Mouse (Mus musculus) embryo, embryonic 11 days (tissue): ENCODE results near the gene Urgcp.

ENCODE experiments used
- DNase-seq: peaks from one replicate; pipeline ENCODE4 v3.0.0-alpha.2; 2015

Urgcp gene

DNA sequence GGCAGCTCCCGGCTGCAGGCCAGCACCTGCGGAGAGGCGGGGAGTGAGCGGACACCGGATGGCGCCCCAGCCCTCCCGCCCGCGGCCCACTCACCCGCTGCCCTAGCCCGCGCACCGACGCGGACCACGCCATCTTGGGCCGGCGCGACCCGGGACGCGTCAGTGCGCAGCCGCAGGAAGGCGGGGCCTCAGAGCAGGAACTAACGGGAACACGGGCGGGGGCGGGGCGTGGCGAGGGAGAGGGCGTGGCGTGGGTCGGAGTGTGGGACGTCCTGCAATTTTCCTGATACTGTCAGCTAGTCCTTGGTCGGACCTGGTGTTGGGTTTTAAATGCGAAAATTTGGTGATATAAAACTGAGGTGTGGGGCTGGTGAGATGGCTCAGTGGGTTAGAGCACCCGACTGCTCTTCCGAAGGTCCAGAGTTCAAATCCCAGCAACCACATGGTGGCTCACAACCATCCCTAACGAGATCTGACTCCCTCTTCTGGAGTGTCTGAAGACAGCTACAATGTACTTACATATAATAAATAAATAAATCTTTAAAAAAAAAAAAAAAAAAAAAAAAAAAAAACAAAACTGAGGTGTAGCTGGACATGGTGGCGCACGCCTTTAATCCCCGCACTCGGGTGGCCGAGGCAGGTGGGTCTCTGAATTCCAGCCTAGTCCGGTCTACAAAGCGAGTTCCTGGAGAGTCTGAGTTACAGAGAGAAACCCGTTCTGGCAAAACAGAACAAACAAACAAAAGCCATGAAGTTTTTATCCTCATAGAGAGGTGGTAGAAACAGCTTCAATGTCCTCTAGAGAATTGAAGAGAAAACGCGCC, 54.4 kb downstream of the Urgcp start:
- peak; percentile 94 for DNase-seq

DNA sequence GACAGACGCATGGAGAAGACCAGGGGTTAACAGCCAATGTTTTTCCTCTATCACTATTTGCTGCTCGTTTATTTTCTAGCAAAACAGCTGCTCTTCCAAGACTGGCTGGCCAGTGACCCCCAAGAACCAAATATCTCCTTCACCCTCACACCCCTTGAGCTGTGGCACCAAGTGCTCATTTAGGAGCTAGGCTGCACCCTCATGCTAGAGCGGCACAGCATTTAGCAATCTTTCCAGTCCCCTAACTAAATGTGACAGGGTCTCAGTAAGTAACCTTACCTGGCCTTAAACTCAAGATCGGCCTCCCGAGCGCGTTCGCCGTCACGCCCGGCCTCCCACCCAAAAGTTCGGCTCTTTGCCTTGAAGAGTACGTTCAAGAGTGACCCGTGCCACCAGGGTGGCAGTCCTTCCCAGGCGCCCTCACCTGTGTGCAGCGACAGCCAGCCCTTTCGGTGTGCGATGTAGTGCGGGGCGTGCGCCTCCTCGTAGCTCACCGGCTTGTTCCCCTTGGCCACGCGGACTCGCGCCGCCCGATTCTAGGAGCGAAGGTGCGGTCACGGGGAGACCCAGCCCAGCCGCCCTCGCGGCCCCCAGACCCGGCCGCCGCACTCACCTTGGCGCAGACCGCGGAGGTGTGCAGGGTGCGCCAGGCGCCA, 55.2 kb downstream of the Urgcp start:
- DNase-seq = no peak

DNA sequence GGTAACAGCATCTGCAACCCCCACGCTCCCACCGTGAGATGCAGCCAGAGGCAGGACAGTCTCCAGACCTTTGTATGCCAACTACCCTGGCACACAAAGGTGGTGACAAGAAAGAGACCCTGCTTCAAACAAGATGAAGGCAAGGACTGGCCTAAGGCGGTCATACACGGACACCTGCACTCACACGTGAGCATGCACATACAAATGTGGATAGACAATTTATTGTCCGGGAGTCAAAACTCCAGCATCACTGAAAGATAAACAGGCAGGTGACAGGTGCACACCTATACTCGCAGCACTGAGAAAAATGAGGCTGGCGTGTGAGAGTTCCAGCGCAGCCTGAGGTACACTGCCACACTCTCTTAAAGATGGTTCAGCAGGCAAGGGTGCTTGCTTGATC, 56.2 kb downstream of the Urgcp start:
- DNase-seq = no peak

DNA sequence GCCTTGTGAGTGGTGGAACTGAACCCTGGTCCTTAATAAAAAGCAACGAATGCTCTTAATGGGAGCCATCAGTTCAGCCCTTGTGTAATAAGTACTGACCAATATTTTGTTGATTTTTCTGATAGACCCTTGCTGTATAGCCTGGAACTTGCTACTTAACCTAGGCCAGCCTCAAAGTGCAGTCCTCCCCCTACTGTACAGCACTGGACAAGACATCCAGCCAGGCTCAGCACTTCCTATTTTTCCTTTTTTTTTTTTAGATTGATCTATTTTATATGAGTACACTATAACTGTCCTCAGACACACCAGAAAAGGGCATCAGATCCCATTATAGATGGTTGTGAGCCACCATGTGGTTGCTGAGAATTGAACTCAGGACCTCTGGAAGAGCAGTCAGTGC, 58.8 kb downstream of the Urgcp start:
- no peak for DNase-seq

DNA sequence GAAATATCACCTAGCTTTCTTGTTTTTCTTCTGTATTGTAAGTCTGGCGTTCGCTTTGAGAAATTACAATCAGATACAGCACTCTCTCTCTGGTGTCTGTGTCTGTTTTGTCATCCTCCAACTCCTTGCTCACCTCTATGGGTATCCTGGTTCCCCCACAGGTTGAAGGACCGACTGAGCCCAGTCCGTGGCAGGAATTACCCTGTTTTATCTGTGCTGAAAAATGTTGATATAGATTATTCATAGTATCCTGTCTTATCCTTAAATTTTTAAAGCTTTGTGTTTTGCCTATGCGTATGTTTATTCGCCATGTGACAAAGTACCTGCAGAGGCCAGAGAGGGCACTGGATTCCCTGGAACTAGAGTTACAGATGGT, 59.2 kb downstream of the Urgcp start:
- DNase-seq = no peak

DNA sequence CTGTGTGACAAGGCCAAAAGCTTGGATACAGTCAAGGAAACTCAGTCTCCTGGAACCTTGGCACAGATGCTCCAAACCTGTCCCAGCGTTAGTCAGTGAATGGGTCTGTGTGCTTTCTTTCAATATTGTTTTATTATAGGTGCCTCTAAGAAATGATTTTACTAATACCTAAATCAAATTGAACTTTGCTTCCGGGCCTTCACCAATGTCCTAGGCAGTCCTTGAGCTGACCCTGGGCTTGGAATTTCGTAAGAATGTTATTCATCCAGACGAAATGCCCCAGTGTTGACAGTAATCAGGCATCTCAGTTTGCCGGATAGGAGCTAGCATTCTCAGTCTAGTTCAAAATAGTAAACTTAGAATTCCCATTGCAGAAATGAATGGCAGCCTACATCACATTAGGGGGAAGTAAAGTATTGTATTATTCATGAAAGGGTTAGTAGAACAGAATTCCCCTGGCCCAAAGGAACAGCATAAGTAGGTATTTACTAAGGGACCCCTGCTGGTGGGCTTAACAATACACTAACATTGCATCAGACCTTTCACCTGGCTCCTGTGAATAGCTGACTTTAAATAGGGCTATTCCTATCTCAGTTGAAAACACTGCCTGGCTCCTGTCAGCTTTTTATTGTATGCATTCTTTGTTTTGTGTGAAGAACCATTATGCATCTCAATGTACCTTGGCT, 59.8 kb downstream of the Urgcp start:
- no peak for DNase-seq

DNA sequence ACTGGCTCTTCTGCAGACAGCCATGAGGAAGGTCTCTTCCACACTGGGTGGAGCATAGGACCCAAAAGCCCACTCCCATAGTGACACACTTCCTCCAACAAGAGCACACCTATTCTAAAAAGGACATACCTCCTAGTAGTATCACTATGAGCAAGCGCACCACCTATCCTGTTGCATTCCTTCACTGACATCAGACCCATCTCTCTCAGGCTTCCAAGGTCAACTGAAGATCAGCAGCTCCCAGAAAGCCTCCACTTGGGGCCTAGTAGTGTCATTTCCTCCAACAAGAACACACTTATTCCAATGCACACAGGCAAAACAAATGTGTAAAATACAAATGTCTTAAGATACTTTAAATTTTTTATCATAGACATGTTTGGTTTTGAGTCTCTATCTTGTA, 60.4 kb downstream of the Urgcp start:
- no peak for DNase-seq

DNA sequence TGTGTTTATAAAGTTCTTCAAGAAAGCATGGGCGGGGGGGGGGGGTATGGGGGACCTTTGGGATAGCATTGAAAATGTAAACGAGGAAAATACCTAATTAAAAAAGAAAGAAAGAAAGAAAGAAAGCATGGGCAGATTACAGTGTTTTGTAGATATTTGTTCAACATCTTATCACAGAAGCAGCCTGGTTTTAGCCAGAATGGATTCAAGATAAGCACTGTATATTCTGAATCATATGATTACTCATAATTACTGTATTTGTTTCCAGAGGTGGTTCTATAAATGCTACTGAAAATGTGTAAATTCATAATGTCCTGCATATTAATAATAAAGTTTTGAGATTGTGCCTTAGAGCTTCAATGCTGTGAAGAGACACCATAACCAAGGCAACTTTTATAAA, 60.9 kb downstream of the Urgcp start:
- DNase-seq = no peak

DNA sequence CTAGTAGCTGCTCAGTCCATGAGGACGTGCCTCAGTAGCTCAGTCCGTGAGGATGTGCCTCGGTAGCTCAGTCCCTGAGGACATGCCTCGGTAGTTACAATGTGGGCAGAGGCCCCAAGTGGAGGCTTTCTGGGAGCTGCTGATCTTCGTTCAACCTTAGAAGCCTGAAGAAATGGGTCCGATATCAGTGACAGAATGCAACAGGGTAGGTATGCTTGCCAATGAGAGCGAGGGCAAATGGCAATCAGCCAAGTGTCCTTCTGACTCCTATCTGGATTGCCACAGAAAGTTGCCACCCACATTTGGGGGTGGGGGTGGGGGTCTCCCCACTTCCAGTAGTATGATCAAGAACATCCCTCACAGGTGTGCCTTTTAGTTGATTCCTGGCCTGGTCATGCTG, 61.4 kb downstream of the Urgcp start:
- DNase-seq = no peak

DNA sequence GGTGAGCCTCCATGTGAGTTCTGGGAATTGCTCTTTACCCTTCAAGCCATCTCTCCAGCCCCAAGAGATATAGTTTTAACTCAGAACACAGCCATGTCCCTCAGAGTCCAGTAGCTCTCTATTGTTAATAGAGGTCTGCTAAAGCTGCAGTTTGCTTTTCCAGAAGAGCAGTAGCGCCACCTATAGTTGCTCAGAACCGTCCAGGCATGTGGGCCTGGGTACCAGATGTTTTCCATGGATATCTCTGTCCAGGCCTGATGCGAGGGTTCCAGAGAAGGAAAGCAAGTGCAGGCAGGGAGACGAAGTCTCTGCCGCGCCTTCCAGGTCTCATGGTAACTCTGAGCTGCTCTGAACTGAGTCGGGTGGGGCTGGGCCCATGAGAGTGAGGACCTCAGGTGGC, 70.4 kb downstream of the Urgcp start:
- DNase-seq = peak; percentile 69

DNA sequence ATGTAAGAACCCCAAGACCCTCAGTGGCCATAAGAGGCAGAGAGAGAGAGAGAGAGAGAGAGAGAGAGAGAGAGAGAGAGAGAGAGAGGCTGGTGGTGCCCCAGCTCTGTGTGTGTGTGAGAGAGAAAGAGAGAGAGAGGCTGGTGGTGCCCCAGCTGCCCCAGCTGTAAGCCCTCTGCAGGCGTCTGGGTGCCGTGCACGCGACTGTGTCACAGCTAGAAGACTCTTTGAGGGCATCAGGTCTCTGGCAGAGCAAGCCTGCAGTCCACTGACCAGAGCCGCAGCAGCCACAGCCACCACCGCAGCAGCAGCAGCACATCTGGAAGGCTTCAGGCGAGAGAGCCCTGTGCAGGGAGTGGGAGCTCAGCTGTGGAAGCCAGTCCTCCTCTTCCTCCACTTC, 77.9 kb downstream of the Urgcp start:
- peak; percentile 10 for DNase-seq

DNA sequence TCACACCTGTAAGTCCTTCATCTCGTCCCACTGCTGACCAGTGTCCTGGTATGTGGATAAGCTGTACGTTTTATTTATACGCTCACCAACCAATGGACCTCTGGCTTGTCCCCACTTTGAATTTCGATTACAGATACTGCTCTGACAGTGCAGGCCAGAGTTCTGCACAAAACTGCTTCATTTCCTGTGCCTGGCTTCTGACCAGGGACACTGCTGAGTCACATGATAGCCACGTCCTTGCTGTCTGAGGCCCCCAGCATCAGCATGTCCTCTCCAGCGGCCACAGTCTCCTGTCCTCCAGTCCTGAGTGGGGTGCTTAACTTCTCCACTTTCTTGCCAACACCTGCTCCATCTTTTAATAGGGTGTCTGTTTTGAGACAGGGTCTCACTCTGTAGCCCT, 79.6 kb downstream of the Urgcp start:
- no peak for DNase-seq
